Mouse (Mus musculus): ENCODE results near the gene Mc1r. TPM values are rescaled to one million over a fixed set of nuclear protein-coding genes. Genes with fewer than 3 reads are reported as not detected.
"Not testable (repeated sequence)": the region's sequence is repeated elsewhere in the genome, so short reads cannot be mapped to it uniquely, and the experiment has no call there.

The Mc1r gene
- total RNA-seq, 4 experiments from 2014 or later, result 0.13 TPM; not detected in 3

- no peak for DNase-seq
These were observed 24.9 kb downstream of the Mc1r start for GRCm38 (mm10) chr8:123431616-123432365.

GRCm38 (mm10) chr8:123432381-123432780, 25.5 kb downstream of the Mc1r start:
- DNase-seq, result no peak

GRCm38 (mm10) chr8:123433241-123433974, 26.5 kb downstream of the Mc1r start:
- not testable (repeated sequence) for DNase-seq

GRCm38 (mm10) chr8:123441788-123442187, 34.9 kb downstream of the Mc1r start:
- DNase-seq, result no peak

GRCm38 (mm10) chr8:123442351-123442750, 35.4 kb downstream of the Mc1r start:
- no peak for DNase-seq

- peak; percentile 81 for DNase-seq
These were observed 36.1 kb downstream of the Mc1r start for GRCm38 (mm10) chr8:123442871-123443575.

GRCm38 (mm10) chr8:123443576-123443921, 36.6 kb downstream of the Mc1r start:
- DNase-seq, result no peak

- DNase-seq, result no peak
These were observed 37.2 kb downstream of the Mc1r start for GRCm38 (mm10) chr8:123444131-123444530.

GRCm38 (mm10) chr8:123445981-123446380, 39.1 kb downstream of the Mc1r start:
- no peak for DNase-seq

GRCm38 (mm10) chr8:123446799-123447198, 39.9 kb downstream of the Mc1r start:
- DNase-seq, result no peak

GRCm38 (mm10) chr8:123450783-123451182, 43.9 kb downstream of the Mc1r start:
- DNase-seq, result no peak

- DNase-seq, result not testable (repeated sequence)
These were observed 44.8 kb downstream of the Mc1r start for GRCm38 (mm10) chr8:123451747-123452146.

- DNase-seq, result no peak
These were observed 45.2 kb downstream of the Mc1r start for GRCm38 (mm10) chr8:123452149-123452548.

GRCm38 (mm10) chr8:123453291-123453690, 46.4 kb downstream of the Mc1r start:
- no peak for DNase-seq

- no peak for DNase-seq
These were observed 47.0 kb downstream of the Mc1r start for GRCm38 (mm10) chr8:123453951-123454350.

GRCm38 (mm10) chr8:123454559-123454958, 47.7 kb downstream of the Mc1r start:
- DNase-seq, result no peak

Other genes with a start within 250 kb of the Mc1r start
- gene Sult5a1, start 248.8 kb upstream of the Mc1r start, total RNA-seq (2022), result 10 to 100 TPM in 2 of 4 experiments, 1 to 10 TPM in 2; 6.5 to 17.8 (median 10.3) TPM
- 10 to 100 TPM; 40.8 to 52.6 (median 41.6) TPM for gene Dpep1, start 220.9 kb upstream of the Mc1r start, total RNA-seq (2022)
- 100 to 1,000 TPM; 112 to 141 (median 134) TPM for gene Chmp1a, start 194.3 kb upstream of the Mc1r start, total RNA-seq (2022)
- 1 to 10 TPM; 1.7 to 7.6 (median 4.4) TPM for gene Spata33, start 194.3 kb upstream of the Mc1r start, total RNA-seq (2022)
- 10 to 100 TPM; 50.5 to 91.6 (median 76.1) TPM for gene Cdk10, start 182.3 kb upstream of the Mc1r start, total RNA-seq (2022)
- 10 to 100 TPM; 12.0 to 20.4 (median 17.1) TPM for gene Spata2l, start 170.9 kb upstream of the Mc1r start, total RNA-seq (2022)
- 10 to 100 TPM; 18.2 to 37.2 (median 27.8) TPM for gene Zfp276, start 152.9 kb upstream of the Mc1r start, total RNA-seq (2022)
- gene Vps9d1, start 152.8 kb upstream of the Mc1r start, total RNA-seq (2022), result 10 to 100 TPM; 23.2 to 50.0 (median 37.6) TPM
- 1 to 10 TPM; 4.3 to 7.4 (median 5.5) TPM for gene Fanca, start 88.5 kb upstream of the Mc1r start, total RNA-seq (2022)
- 1 to 10 TPM; 2.3 to 2.8 (median 2.4) TPM for gene Spire2, start 74.4 kb upstream of the Mc1r start, total RNA-seq (2022)
- gene Tcf25, start 33.4 kb upstream of the Mc1r start, total RNA-seq (2022), result 100 to 1,000 TPM; 223 to 301 (median 278) TPM
- 1 to 10 TPM; 2.9 to 9.7 (median 6.6) TPM for gene Tubb3, start 4.3 kb downstream of the Mc1r start, total RNA-seq (2022)
- 10 to 100 TPM; 27.8 to 40.1 (median 34.2) TPM for gene Def8, start 16.4 kb downstream of the Mc1r start, total RNA-seq (2022)
- gene Afg3l1, start 70.8 kb downstream of the Mc1r start, total RNA-seq (2022), result 10 to 100 TPM; 69.7 to 99.4 (median 85.1) TPM
- 1 to 10 TPM in 1 of 4 experiments, under 1 TPM in 3; 0.21 to 1.2 (median 0.59) TPM for gene Dbndd1, start 108.4 kb downstream of the Mc1r start, total RNA-seq (2022)
- gene Gas8, start 111.7 kb downstream of the Mc1r start, total RNA-seq (2022), result 10 to 100 TPM; 10.7 to 26.2 (median 15.4) TPM
- gene Rhou, start 246.8 kb downstream of the Mc1r start, total RNA-seq (2022), result 10 to 100 TPM; 32.7 to 40.0 (median 35.4) TPM